ENCODE assay signal across 25 mouse cellular contexts in the genomic region with DNA sequence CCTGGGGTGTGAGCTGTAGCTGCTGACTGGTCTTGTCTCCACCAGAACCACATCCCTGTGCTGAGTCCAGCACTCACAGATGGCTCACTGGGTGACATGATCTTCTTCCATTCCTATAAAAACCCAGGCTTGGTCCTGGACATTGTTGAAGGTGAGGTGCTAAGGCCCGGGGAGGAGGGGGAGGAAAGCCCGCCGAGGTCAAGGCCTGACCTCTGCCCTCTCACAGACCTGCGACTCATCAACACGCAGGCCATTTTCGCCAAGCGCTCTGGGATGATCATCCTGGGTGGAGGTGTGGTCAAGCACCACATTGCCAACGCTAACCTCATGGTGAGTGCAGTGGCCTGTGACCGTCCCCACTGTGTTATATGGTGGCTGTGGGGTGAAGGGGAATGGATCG. TPM values are rescaled to one million over a fixed set of nuclear protein-coding genes. Genes with fewer than 3 reads are reported as not detected.
DNase-seq lines count a peak whose midpoint lies in the region; ATAC-seq and TF ChIP-seq lines count a peak whose summit lies in the region.
"Had no signal": no experiment of that assay in that cellular context is flagged by ENCODE, and none has a peak within 500 bp of the region (broad histone marks: within the 10 kb centered on the region; RNA-seq: fewer than 3 reads in every experiment).

No protein-coding gene starts in this region.

- peak; percentile 91 for DNase-seq in heart, adult 11 months
- DNase-seq in heart, embryonic 10.5 days (ENCODE audit: low spot score), result no peak
- DNase-seq in yolk sac, embryonic 10.5 days (ENCODE audit: low spot score), result no peak
- DNase-seq: adrenal gland, postnatal 10 days; cerebellum, adult 11 months; cerebellum, adult 8-10 months; cerebellum, postnatal 25 days; heart, adult 2 months had no signal

- no peaks in the 10 kb centered on the region for H3K27me3 ChIP-seq in heart, embryonic 10.5 days (ENCODE audit: insufficient read depth, poor library complexity, severe bottlenecking)
- H3K27me3 ChIP-seq in megakaryocyte, embryonic 14.5 days (replicated peaks), result no peaks in the 10 kb centered on the region
- H3K27me3 ChIP-seq: heart, embryonic 12.5 days had no signal

- ATAC-seq in megakaryocyte, adult 5-6 weeks (ENCODE audit: poor library complexity, severe bottlenecking), result no peak
- no peak for ATAC-seq in CD4-positive, CD25-positive, alpha-beta regulatory T cell, adult 4 months
- ATAC-seq: forebrain, embryonic 14.5 days; hindbrain, postnatal 0 days had no signal

- TF ChIP-seq POLR2A in cortical plate, adult 2 months (IDR thresholded peaks at IDR 0.05; ENCODE audit: extremely low read depth, insufficient read depth, low read length), result peak; percentile 23; the same call in 1 of the 2 replicates

- no peaks in the 10 kb centered on the region for H3K9me3 ChIP-seq in heart, embryonic 10.5 days
- H3K9me3 ChIP-seq in megakaryocyte, embryonic 14.5 days, result no peaks in the 10 kb centered on the region
- H3K9me3 ChIP-seq: embryonic facial prominence, embryonic 10.5 days; heart, embryonic 12.5 days had no signal

- peaks cover 30% of the 10 kb centered on the region for H3K4me1 ChIP-seq in heart, embryonic 10.5 days
- peaks cover 49% of the 10 kb centered on the region for H3K4me1 ChIP-seq in megakaryocyte, embryonic 14.5 days
- no peaks in the 10 kb centered on the region for H3K4me1 ChIP-seq in cortical plate, adult 2 months (ENCODE audit: control insufficient read depth, insufficient read depth, low read length)

- H3K27ac ChIP-seq in heart, embryonic 10.5 days, result no peak overlapping the region
- H3K27ac ChIP-seq in cortical plate, adult 2 months (ENCODE audit: insufficient read depth, low read length), result no peak overlapping the region
- H3K27ac ChIP-seq: embryonic facial prominence, embryonic 10.5 days; heart, adult 2 months; hindbrain, postnatal 0 days had no signal

- TF ChIP-seq CTCF in cortical plate, adult 2 months (IDR thresholded peaks at IDR 0.05; ENCODE audit: extremely low read depth, insufficient read depth, low read length), result no peak

- 86% methylated on average over 10 of the region's 10 CpGs for WGBS in heart, embryonic 10.5 days

- H3K4me3 ChIP-seq in heart, embryonic 10.5 days, result no peak overlapping the region
- peak overlapping the region; percentile 55 for H3K4me3 ChIP-seq in megakaryocyte, embryonic 14.5 days (replicated peaks)
- no peak overlapping the region for H3K4me3 ChIP-seq in cortical plate, adult 2 months (ENCODE audit: insufficient read depth, low read length)
- H3K4me3 ChIP-seq: embryonic facial prominence, embryonic 10.5 days; heart, adult 2 months; heart, embryonic 12.5 days had no signal

- peaks cover 55% of the 10 kb centered on the region for H3K36me3 ChIP-seq in heart, embryonic 10.5 days
- peaks cover 63% of the 10 kb centered on the region for H3K36me3 ChIP-seq in megakaryocyte, embryonic 14.5 days (replicated peaks; ENCODE audit: low read length)

RNA-seq across cellular contexts. Expression of a gene that starts 2.6 kb away (rescaled TPM):
- polyA plus RNA-seq in heart, embryonic 10.5 days (2016; fragmentation: Nextera tagmentation; extraction: Ambion mirVana), result 54.0 and 72.3 TPM in 2 replicates
- 43.5 and 103 TPM in 2 replicates for polyA plus RNA-seq in megakaryocyte, embryonic 14.5 days (2012; ENCODE audit: insufficient read depth, low replicate concordance)
- total RNA-seq in megakaryocyte, adult 5-6 weeks (2015), result 50.9 and 55.1 TPM in 2 replicates
- 26.9 and 30.2 TPM in 2 replicates for total RNA-seq in megakaryocyte, adult 5-6 weeks (2017)
- 70.6 and 74.6 TPM in 2 replicates for polyA plus RNA-seq in cortical plate, adult 2 months (2012; rRNA removed)
- 10 to 100 TPM; 42.7 to 45.0 TPM for polyA plus RNA-seq in CD4-positive, CD25-positive, alpha-beta regulatory T cell, adult 4 months (2017; shearing (Covaris generic))

RNA-seq across cellular contexts. Expression of a gene that starts 6.4 kb away (rescaled TPM):
- polyA plus RNA-seq in heart, embryonic 10.5 days (2016; fragmentation: Nextera tagmentation; extraction: Ambion mirVana), result 97.0 and 105 TPM in 2 replicates
- polyA plus RNA-seq in megakaryocyte, embryonic 14.5 days (2012; ENCODE audit: insufficient read depth, low replicate concordance), result 8.8 and 10.6 TPM in 2 replicates
- 116 and 119 TPM in 2 replicates for total RNA-seq in megakaryocyte, adult 5-6 weeks (2015)
- 27.8 and 39.4 TPM in 2 replicates for total RNA-seq in megakaryocyte, adult 5-6 weeks (2017)
- 120 and 139 TPM in 2 replicates for polyA plus RNA-seq in cortical plate, adult 2 months (2012; rRNA removed)
- polyA plus RNA-seq in CD4-positive, CD25-positive, alpha-beta regulatory T cell, adult 4 months (2017; shearing (Covaris generic)), result 100 to 1,000 TPM; 130 to 136 TPM

RNA-seq across cellular contexts. Expression of a gene that starts 6.4 kb away (rescaled TPM):
- polyA plus RNA-seq in heart, embryonic 10.5 days (2016; fragmentation: Nextera tagmentation; extraction: Ambion mirVana), result 0.51 and 0.57 TPM in 2 replicates
- 8.7 TPM in 1 of 2 replicates, not detected in the other for polyA plus RNA-seq in megakaryocyte, embryonic 14.5 days (2012; ENCODE audit: insufficient read depth, low replicate concordance)
- total RNA-seq in megakaryocyte, adult 5-6 weeks (2015), result not detected in 2 replicates
- not detected in 2 replicates for total RNA-seq in megakaryocyte, adult 5-6 weeks (2017)
- not detected in 2 replicates for polyA plus RNA-seq in cortical plate, adult 2 months (2012; rRNA removed)
- polyA plus RNA-seq in CD4-positive, CD25-positive, alpha-beta regulatory T cell, adult 4 months (2017; shearing (Covaris generic)), result 1 to 10 TPM; 1.1 to 3.6 TPM
- total RNA-seq: adrenal gland, postnatal 4 days; gastrocnemius, adult 8-10 months; gastrocnemius, postnatal 4 days; heart, adult 2 months; heart, postnatal 25 days; hindbrain, postnatal 0 days; MEL had no signal
- polyA plus RNA-seq: brain, embryonic 14.5 days; embryonic facial prominence, embryonic 10.5 days; forebrain, embryonic 14.5 days; heart, adult 2 months; heart, embryonic 12.5 days; heart, embryonic 16.5 days; hindbrain, embryonic 11.5 days; intestine, embryonic 14.5 days had no signal

RNA-seq across cellular contexts. Expression of a gene that starts 6.9 kb away (rescaled TPM):
- 41.2 and 47.9 TPM in 2 replicates for polyA plus RNA-seq in heart, embryonic 10.5 days (2016; fragmentation: Nextera tagmentation; extraction: Ambion mirVana)
- 19.7 TPM in 1 of 2 replicates, not detected in the other for polyA plus RNA-seq in megakaryocyte, embryonic 14.5 days (2012; ENCODE audit: insufficient read depth, low replicate concordance)
- 17.0 and 20.5 TPM in 2 replicates for total RNA-seq in megakaryocyte, adult 5-6 weeks (2015)
- 9.9 and 12.5 TPM in 2 replicates for total RNA-seq in megakaryocyte, adult 5-6 weeks (2017)
- 54.7 and 56.4 TPM in 2 replicates for polyA plus RNA-seq in cortical plate, adult 2 months (2012; rRNA removed)
- 10 to 100 TPM; 41.0 to 56.0 TPM for polyA plus RNA-seq in CD4-positive, CD25-positive, alpha-beta regulatory T cell, adult 4 months (2017; shearing (Covaris generic))

RNA-seq across cellular contexts. Expression of a gene that starts 8.9 kb away (rescaled TPM):
- 27.2 and 30.7 TPM in 2 replicates for polyA plus RNA-seq in heart, embryonic 10.5 days (2016; fragmentation: Nextera tagmentation; extraction: Ambion mirVana)
- 3.8 and 26.4 TPM in 2 replicates for polyA plus RNA-seq in megakaryocyte, embryonic 14.5 days (2012; ENCODE audit: insufficient read depth, low replicate concordance)
- total RNA-seq in megakaryocyte, adult 5-6 weeks (2015), result 204 TPM in 2 replicates
- 159 and 161 TPM in 2 replicates for total RNA-seq in megakaryocyte, adult 5-6 weeks (2017)
- 49.2 and 50.1 TPM in 2 replicates for polyA plus RNA-seq in cortical plate, adult 2 months (2012; rRNA removed)
- polyA plus RNA-seq in CD4-positive, CD25-positive, alpha-beta regulatory T cell, adult 4 months (2017; shearing (Covaris generic)), result 100 to 1,000 TPM in 1 of 2 experiments, 10 to 100 TPM in 1; 98.3 to 117 TPM
